Mouse (Mus musculus): ENCODE measurements around the gene Adap2. TPM values are rescaled to one million over a fixed set of nuclear protein-coding genes. Genes with fewer than 3 reads are reported as not detected.
A peak's percentile ranks its signal among the peaks of the same experiment; 100 is the strongest.

Adap2 gene
- 1.7 and 1.8 TPM in 2 replicates for polyA plus RNA-seq (2015; fragmentation: Nextera tagmentation; extraction: Ambion mirVana)

DNA sequence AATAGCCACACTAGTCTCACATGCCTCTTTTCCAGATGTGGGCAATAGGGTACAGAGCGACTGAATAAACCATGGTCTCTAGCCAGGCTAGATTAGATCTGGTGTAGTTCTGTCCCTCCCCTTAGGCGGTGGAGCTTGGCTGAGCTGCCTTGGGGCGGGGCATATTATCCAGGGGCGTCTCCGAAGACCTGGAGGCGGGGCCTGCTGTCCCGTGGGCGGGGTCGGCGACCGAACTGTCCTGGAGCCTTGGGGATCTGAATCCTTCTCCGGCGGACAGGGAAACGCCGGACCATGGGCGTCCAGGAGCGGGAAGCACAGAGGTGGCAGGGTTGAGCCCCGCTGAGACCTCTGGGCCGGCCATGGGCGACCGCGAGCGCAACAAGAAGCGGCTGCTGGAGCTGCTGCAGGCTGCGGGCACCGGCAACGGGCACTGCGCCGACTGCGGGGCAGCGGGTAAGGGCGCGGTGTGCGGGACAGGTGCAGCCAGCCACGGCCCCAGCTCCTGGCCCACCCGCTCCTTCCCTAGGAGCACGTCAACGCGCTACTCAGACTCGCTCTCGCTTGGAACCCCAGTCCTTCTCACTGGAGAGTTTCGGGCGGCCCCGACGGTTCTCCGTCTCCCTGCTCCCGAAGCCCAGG, at the start of gene Adap2:
Adap2 (plus strand) TSS at position 249 of the 639 bp plus-strand sequence.
- H3K27ac ChIP-seq (ENCODE audit: low read length): no peak within 1 kb of the TSS
- WGBS: 3% methylated on average over 46 of the region's 47 CpGs

DNA sequence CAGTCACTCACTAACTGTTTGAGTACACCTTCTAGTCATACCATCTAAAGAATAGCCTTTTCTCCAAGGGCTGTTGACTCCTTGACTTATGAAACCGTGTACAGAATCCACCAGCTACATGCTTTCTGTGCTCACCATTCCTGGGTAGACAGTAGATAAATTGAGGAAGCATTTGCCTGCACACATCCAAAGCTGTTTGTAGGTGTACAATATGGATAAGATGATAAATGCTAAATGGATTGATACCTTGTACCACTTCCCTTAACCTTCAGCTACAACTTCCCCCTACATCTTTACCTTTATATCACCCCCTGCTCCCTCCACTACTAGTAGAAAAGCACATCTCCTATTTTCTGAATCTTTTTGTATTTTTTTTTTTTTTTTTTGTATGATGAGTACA, 49.5 kb upstream of the Adap2 start:
- Histone ChIP-seq H3K27ac (ENCODE audit: low read length) (no peak overlapping the region), H3K9ac (ENCODE audit: low read length) (no peak overlapping the region), H3K9me3 (replicated peaks; ENCODE audit: control insufficient read depth, low read length) (no peaks in the 10 kb centered on the region), H3K4me1 (ENCODE audit: control insufficient read depth, insufficient read depth, low read length) (no peaks in the 10 kb centered on the region), H3K36me3 (ENCODE audit: control insufficient read depth, insufficient read depth) (peaks cover 11% of the 10 kb centered on the region), H3K4me3 (ENCODE audit: low read length) (no peak overlapping the region), H3K4me2 (ENCODE audit: low read depth, low read length) (no peak overlapping the region), H3K27me3 (ENCODE audit: control insufficient read depth, insufficient read depth, low read length) (no peaks in the 10 kb centered on the region)
- no peak for ATAC-seq (replicated peaks; ENCODE audit: extremely low read depth, insufficient read depth, low FRiP score)
- WGBS: 78% methylated on average over 1 of the region's 1 CpGs

More for the DNA sequence above, at the start of gene Adap2:
- H3K4me1 ChIP-seq (ENCODE audit: control insufficient read depth, insufficient read depth, low read length): 0 out of 2 replicates have a peak, but pooled peaks cover 4% of the 10 kb centered on the region
- H3K9ac ChIP-seq (ENCODE audit: low read length): peak within 1 kb of the TSS; percentile 70
- ATAC-seq (replicated peaks; ENCODE audit: extremely low read depth, insufficient read depth, low FRiP score): peak; percentile 93
- peak within 1 kb of the TSS; percentile 69 for H3K4me3 ChIP-seq (ENCODE audit: low read length)
- peaks cover 17% of the 10 kb centered on the region for H3K27me3 ChIP-seq (ENCODE audit: control insufficient read depth, insufficient read depth, low read length)
- no peaks in the 10 kb centered on the region for H3K36me3 ChIP-seq (ENCODE audit: control insufficient read depth, insufficient read depth)
- H3K9me3 ChIP-seq (replicated peaks; ENCODE audit: control insufficient read depth, low read length): no peaks in the 10 kb centered on the region
- H3K4me2 ChIP-seq (ENCODE audit: low read depth, low read length): peak within 1 kb of the TSS; percentile 86

DNA sequence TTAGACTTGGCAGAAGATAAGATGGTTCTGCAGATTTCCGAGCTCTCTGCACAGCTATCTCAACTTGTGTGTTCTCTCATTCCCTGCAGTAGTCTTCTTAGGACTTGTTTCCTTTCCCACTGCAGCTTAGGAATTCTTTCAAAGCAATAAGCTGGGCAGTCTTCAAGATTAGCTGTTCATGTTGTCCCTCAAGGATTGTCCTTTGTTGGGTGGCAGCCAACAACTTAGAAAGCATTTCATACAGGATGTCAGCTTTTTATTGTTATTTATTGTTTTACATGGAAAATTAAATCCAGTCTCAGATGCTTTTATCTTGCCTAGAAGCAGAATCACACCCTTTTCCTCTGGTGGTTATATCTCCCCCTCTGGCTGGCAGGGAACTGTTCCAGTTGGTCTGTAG, 37.5 kb upstream of the Adap2 start:
- 60% methylated on average over 1 of the region's 1 CpGs for WGBS
- Histone ChIP-seq H3K9ac (ENCODE audit: low read length) (no peak overlapping the region), H3K27me3 (ENCODE audit: control insufficient read depth, insufficient read depth, low read length) (no peaks in the 10 kb centered on the region), H3K36me3 (ENCODE audit: control insufficient read depth, insufficient read depth) (peaks cover 27% of the 10 kb centered on the region), H3K27ac (ENCODE audit: low read length) (no peak overlapping the region), H3K9me3 (replicated peaks; ENCODE audit: control insufficient read depth, low read length) (no peaks in the 10 kb centered on the region), H3K4me3 (ENCODE audit: low read length) (no peak overlapping the region), H3K4me1 (ENCODE audit: control insufficient read depth, insufficient read depth, low read length) (no peaks in the 10 kb centered on the region), H3K4me2 (ENCODE audit: low read depth, low read length) (no peak overlapping the region)
- no peak for ATAC-seq (replicated peaks; ENCODE audit: extremely low read depth, insufficient read depth, low FRiP score)

DNA sequence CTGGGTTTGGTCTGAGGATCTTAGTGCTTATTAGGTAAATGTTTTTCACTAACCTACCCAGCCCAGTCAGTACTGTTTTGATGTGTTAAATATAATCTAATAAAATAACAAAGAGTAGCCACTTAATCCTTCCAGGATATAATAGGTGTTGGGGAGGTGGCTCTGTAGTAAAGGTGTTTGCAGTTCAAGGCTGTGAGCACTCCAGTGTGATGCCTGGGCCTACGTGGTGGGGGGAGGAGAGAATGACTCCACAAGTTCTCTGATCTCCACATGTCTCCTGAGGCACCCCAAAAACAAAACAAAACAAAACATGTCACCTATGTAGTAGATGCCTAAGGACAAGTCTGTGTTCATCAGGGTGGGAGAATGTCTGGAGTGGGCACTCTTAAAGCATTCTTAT, 21.9 kb upstream of the Adap2 start:
- peaks cover 18% of the 10 kb centered on the region for H3K36me3 ChIP-seq (ENCODE audit: control insufficient read depth, insufficient read depth)
- 65% methylated on average over 1 of the region's 1 CpGs for WGBS

DNA sequence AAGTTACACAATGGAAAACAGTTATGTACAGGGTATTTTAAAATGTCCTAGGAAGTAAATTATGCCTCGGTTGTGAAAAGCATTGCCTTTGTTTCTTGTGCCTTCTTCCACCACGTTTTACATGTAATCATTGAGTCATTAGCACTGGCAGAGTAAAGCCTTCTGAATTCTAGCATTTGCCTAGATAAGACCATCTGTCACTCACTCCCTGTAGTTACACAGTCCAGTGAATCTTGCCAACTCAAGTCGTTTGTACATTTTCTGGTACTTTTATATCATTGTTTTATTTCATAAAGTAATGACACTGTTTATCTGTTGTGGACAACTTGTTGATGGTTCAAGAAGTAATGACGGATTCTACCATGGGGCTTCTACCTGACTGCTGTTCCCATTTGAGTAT, 19.2 kb upstream of the Adap2 start:
- Histone ChIP-seq H3K4me3 (ENCODE audit: low read length) (no peak overlapping the region), H3K36me3 (ENCODE audit: control insufficient read depth, insufficient read depth) (peaks cover 22% of the 10 kb centered on the region), H3K27ac (ENCODE audit: low read length) (no peak overlapping the region), H3K9me3 (replicated peaks; ENCODE audit: control insufficient read depth, low read length) (no peaks in the 10 kb centered on the region), H3K27me3 (ENCODE audit: control insufficient read depth, insufficient read depth, low read length) (no peaks in the 10 kb centered on the region), H3K9ac (ENCODE audit: low read length) (no peak overlapping the region), H3K4me2 (ENCODE audit: low read depth, low read length) (no peak overlapping the region), H3K4me1 (ENCODE audit: control insufficient read depth, insufficient read depth, low read length) (no peaks in the 10 kb centered on the region)
- ATAC-seq (replicated peaks; ENCODE audit: extremely low read depth, insufficient read depth, low FRiP score): no peak
- WGBS: 59% methylated on average over 4 of the region's 4 CpGs

More for the DNA sequence above, 21.9 kb upstream of the Adap2 start:
- no peak for ATAC-seq (replicated peaks; ENCODE audit: extremely low read depth, insufficient read depth, low FRiP score)
- Histone ChIP-seq H3K27me3 (ENCODE audit: control insufficient read depth, insufficient read depth, low read length) (no peaks in the 10 kb centered on the region), H3K27ac (ENCODE audit: low read length) (no peak overlapping the region), H3K4me2 (ENCODE audit: low read depth, low read length) (no peak overlapping the region), H3K4me1 (ENCODE audit: control insufficient read depth, insufficient read depth, low read length) (no peaks in the 10 kb centered on the region), H3K9me3 (replicated peaks; ENCODE audit: control insufficient read depth, low read length) (no peaks in the 10 kb centered on the region), H3K4me3 (ENCODE audit: low read length) (no peak overlapping the region), H3K9ac (ENCODE audit: low read length) (no peak overlapping the region)

DNA sequence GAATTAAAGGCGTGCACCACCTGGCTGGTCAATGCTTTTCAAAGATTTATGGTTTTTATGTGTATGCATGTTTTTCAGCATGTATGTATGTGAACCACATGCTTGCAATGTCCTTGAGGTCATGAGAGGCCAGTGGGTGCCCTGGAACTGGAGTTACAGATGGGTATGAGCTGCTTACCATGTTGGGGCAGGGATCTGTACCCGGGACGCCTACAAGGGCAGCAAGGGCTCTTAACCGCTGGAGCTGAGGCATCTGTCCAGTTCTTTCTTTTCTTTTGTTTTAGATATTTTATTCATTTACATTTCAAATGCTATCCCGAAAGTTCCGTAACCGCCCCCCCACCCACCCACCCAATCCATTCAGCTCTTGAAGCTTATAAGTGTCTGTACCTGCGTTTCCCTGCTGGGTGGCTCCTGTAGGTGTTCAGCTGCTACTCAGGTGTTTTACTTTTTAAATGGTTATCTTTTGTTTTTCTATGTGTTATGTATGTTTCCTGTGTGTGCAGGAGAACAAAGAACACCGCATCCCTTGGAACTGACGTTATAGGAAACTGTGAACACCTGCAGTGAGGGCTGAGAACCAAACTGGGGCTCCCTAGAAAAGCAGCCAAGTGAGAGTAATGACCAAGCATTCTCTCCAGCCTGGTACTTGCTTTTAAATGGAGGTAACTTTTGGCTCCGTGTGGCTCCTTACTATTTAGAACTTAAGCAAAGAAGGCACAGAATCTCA, 17.8 kb upstream of the Adap2 start:
- no peaks in the 10 kb centered on the region for H3K27me3 ChIP-seq (ENCODE audit: control insufficient read depth, insufficient read depth, low read length)
- H3K4me1 ChIP-seq (ENCODE audit: control insufficient read depth, insufficient read depth, low read length): no peaks in the 10 kb centered on the region
- H3K27ac ChIP-seq (ENCODE audit: low read length): peak overlapping the region; percentile 49; the same call in 1 of the 2 replicates
- 89% methylated on average over 11 of the region's 11 CpGs for WGBS
- H3K9ac ChIP-seq (ENCODE audit: low read length): no peak overlapping the region
- peaks cover 22% of the 10 kb centered on the region for H3K36me3 ChIP-seq (ENCODE audit: control insufficient read depth, insufficient read depth)
- ATAC-seq (replicated peaks; ENCODE audit: extremely low read depth, insufficient read depth, low FRiP score): no peak
- no peaks in the 10 kb centered on the region for H3K9me3 ChIP-seq (replicated peaks; ENCODE audit: control insufficient read depth, low read length)
- H3K4me3 ChIP-seq (ENCODE audit: low read length): no peak overlapping the region
- H3K4me2 ChIP-seq (ENCODE audit: low read depth, low read length): no peak overlapping the region

DNA sequence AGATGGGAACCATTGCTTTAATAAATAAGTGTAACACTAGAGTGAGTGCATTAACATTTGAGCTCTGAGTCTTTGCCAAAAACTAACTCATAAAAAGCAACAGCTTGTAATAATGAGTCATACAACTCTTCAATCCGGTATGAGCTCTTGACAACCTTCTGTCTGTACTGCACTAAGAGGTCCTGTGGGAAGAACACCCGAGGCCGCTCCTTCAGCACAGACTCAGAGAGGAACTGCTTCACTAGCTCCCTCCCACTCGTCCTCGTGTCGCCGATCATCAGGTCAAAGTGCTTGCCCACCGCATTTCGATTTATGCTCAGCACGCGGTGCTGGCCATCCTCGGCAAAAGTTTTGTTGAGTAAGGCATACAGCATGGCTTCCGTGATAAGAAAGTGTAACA, 17.1 kb upstream of the Adap2 start:
- Histone ChIP-seq H3K9me3 (replicated peaks; ENCODE audit: control insufficient read depth, low read length) (no peaks in the 10 kb centered on the region), H3K27me3 (ENCODE audit: control insufficient read depth, insufficient read depth, low read length) (no peaks in the 10 kb centered on the region), H3K36me3 (ENCODE audit: control insufficient read depth, insufficient read depth) (peaks cover 20% of the 10 kb centered on the region), H3K27ac (ENCODE audit: low read length) (no peak overlapping the region), H3K4me2 (ENCODE audit: low read depth, low read length) (no peak overlapping the region), H3K4me3 (ENCODE audit: low read length) (no peak overlapping the region), H3K4me1 (ENCODE audit: control insufficient read depth, insufficient read depth, low read length) (no peaks in the 10 kb centered on the region), H3K9ac (ENCODE audit: low read length) (no peak overlapping the region)
- no peak for ATAC-seq (replicated peaks; ENCODE audit: extremely low read depth, insufficient read depth, low FRiP score)
- 86% methylated on average over 13 of the region's 13 CpGs for WGBS

DNA sequence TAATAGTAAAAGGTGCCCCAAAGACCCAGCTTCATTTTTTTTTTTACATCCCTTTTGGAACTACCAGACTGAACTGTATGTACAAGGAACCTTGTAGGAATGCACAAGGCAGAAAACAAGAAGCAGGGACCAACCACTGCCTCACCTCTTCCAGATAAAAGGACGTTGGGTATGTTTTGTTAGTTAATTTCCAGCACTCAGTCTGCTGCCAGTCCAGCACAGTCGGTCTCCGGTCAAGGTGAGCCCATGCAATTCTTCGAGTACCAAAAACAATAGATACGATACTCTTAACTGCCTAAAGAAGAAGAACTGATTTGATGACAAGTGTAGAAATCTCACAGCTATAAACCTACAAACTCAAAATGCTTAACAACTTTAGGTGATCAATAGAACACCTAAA, 16.1 kb upstream of the Adap2 start:
- Histone ChIP-seq H3K4me1 (ENCODE audit: control insufficient read depth, insufficient read depth, low read length) (peaks cover 3% of the 10 kb centered on the region; the same call in 1 of the 2 replicates), H3K9me3 (replicated peaks; ENCODE audit: control insufficient read depth, low read length) (no peaks in the 10 kb centered on the region), H3K4me2 (ENCODE audit: low read depth, low read length) (no peak overlapping the region), H3K36me3 (ENCODE audit: control insufficient read depth, insufficient read depth) (peaks cover 16% of the 10 kb centered on the region), H3K9ac (ENCODE audit: low read length) (no peak overlapping the region), H3K27ac (ENCODE audit: low read length) (no peak overlapping the region), H3K4me3 (ENCODE audit: low read length) (no peak overlapping the region), H3K27me3 (ENCODE audit: control insufficient read depth, insufficient read depth, low read length) (no peaks in the 10 kb centered on the region)
- no peak for ATAC-seq (replicated peaks; ENCODE audit: extremely low read depth, insufficient read depth, low FRiP score)
- 85% methylated on average over 5 of the region's 5 CpGs for WGBS

DNA sequence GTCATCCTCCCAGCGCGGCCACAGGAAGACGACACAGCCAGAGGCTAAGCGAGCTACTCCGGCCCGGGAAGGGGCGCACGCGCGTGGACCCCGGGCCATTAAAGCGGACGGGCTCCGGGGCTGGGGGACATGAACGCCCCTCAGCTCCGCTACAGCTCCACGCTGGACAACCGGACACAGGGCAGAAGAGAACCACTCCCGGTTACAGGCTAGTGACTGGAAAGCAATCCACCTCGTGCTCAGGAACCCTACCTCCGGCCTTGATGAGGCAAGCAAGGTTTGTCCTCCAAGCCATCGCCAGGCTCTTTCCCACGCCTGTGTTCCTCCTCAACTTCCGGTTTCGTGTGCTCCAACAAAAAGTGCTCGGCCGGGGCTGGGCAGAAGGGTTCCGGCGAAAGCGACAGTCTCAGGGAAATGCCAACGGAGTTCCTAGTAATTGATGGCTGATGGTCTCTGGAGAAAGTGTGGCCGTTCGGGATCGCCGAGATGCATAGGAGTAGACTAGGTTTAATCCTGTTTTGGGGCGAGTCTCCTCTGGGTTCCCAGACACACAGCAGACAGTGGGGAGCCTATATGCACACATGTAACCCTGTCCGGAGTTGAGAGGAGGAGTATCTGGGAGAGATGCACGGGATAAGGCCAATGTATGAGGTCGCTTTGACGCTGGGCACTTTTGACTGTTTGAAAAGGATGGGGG, 11.9 kb upstream of the Adap2 start, which contains the start of gene Tefm:
Tefm (minus strand) TSS at position 351 of the 697 bp plus-strand sequence.
- H3K4me2 ChIP-seq (ENCODE audit: low read depth, low read length): peak within 1 kb of the TSS; percentile 86
- H3K27me3 ChIP-seq (ENCODE audit: control insufficient read depth, insufficient read depth, low read length): no peaks in the 10 kb centered on the region
- H3K9me3 ChIP-seq (replicated peaks; ENCODE audit: control insufficient read depth, low read length): no peaks in the 10 kb centered on the region
- H3K4me3 ChIP-seq (ENCODE audit: low read length): peak within 1 kb of the TSS; percentile 81
- peak; percentile 90 for ATAC-seq (replicated peaks; ENCODE audit: extremely low read depth, insufficient read depth, low FRiP score)
- H3K9ac ChIP-seq (ENCODE audit: low read length): peak within 1 kb of the TSS; percentile 89
- peaks cover 7% of the 10 kb centered on the region for H3K4me1 ChIP-seq (ENCODE audit: control insufficient read depth, insufficient read depth, low read length)
- under 1% methylated on average over 40 of the region's 40 CpGs for WGBS
- peak within 1 kb of the TSS; percentile 84 for H3K27ac ChIP-seq (ENCODE audit: low read length)
- peaks cover 4% of the 10 kb centered on the region; the same call in 1 of the 2 replicates for H3K36me3 ChIP-seq (ENCODE audit: control insufficient read depth, insufficient read depth)

Measured in heart, embryonic 16.5 days (tissue).